Mouse (Mus musculus): ENCODE measurements at regions not wholly inside any gene's neighbourhood (a gene's known extent, or its start where the extent isn't known, plus 50 kb on each side); places are given as distances from the start of the nearest gene placed in this dataset.

- no peak overlapping the region for H3K4me3 ChIP-seq (ENCODE audit: low read depth, low read length)
- H3K4me2 ChIP-seq (ENCODE audit: low read depth) = no peak overlapping the region
- DNase-seq (ENCODE audit: low spot score) = peak; percentile 23
- no peaks in the 10 kb centered on the region for H3K36me3 ChIP-seq (ENCODE audit: control insufficient read depth, insufficient read depth, low read length)
- H3K27ac ChIP-seq (ENCODE audit: low read depth, low read length) = no peak overlapping the region
- no peaks in the 10 kb centered on the region for H3K9me3 ChIP-seq (ENCODE audit: control insufficient read depth, low read length)
- 62% methylated on average over 12 of the region's 12 CpGs for WGBS
- H3K9ac ChIP-seq (ENCODE audit: low read length) = no peak overlapping the region
- no peaks in the 10 kb centered on the region for H3K27me3 ChIP-seq (ENCODE audit: control insufficient read depth, insufficient read depth, low read length)
- no peaks in the 10 kb centered on the region; the same call in 1 of the 2 replicates for H3K4me1 ChIP-seq (ENCODE audit: control insufficient read depth, insufficient read depth, low read length)
- no peak for ATAC-seq (ENCODE audit: insufficient read depth, low FRiP score, low TSS enrichment)
Observed at GRCm38 (mm10) chr7:137714318-137714962, 277.0 kb downstream of the Glrx3 start.

- H3K9me3 ChIP-seq (ENCODE audit: control insufficient read depth, low read length) = no peaks in the 10 kb centered on the region
- ATAC-seq (ENCODE audit: insufficient read depth, low FRiP score, low TSS enrichment) (no peak), DNase-seq (ENCODE audit: low spot score) (no peak)
- H3K4me3 ChIP-seq (ENCODE audit: low read depth, low read length) = no peak overlapping the region
- WGBS = 69% methylated on average over 6 of the region's 6 CpGs
- no peak overlapping the region for H3K27ac ChIP-seq (ENCODE audit: low read depth, low read length)
- H3K4me2 ChIP-seq (ENCODE audit: low read depth) = no peak overlapping the region
- H3K9ac ChIP-seq (ENCODE audit: low read length) = no peak overlapping the region
- H3K27me3 ChIP-seq (ENCODE audit: control insufficient read depth, insufficient read depth, low read length) = no peaks in the 10 kb centered on the region
- H3K4me1 ChIP-seq (ENCODE audit: control insufficient read depth, insufficient read depth, low read length) = no peaks in the 10 kb centered on the region; the same call in 1 of the 2 replicates
- no peaks in the 10 kb centered on the region for H3K36me3 ChIP-seq (ENCODE audit: control insufficient read depth, insufficient read depth, low read length)
Observed at GRCm38 (mm10) chr7:137715126-137715900, 277.9 kb downstream of the Glrx3 start.

- ATAC-seq (ENCODE audit: insufficient read depth, low FRiP score, low TSS enrichment) (no peak), DNase-seq (ENCODE audit: low spot score) (no peak)
- no peaks in the 10 kb centered on the region for H3K27me3 ChIP-seq (ENCODE audit: control insufficient read depth, insufficient read depth, low read length)
- no peaks in the 10 kb centered on the region for H3K4me1 ChIP-seq (ENCODE audit: control insufficient read depth, insufficient read depth, low read length)
- no peak overlapping the region for H3K4me2 ChIP-seq (ENCODE audit: low read depth)
- WGBS = 81% methylated on average over 7 of the region's 7 CpGs
- H3K4me3 ChIP-seq (ENCODE audit: low read depth, low read length) = no peak overlapping the region
- H3K9me3 ChIP-seq (ENCODE audit: control insufficient read depth, low read length) = no peaks in the 10 kb centered on the region
- no peaks in the 10 kb centered on the region for H3K36me3 ChIP-seq (ENCODE audit: control insufficient read depth, insufficient read depth, low read length)
- no peak overlapping the region for H3K27ac ChIP-seq (ENCODE audit: low read depth, low read length)
- no peak overlapping the region for H3K9ac ChIP-seq (ENCODE audit: low read length)
Observed at GRCm38 (mm10) chr7:137723361-137724040, 286.1 kb downstream of the Glrx3 start.

GRCm38 (mm10) chr7:137726031-137726430 lies 288.6 kb downstream of the Glrx3 start:
- H3K4me3 ChIP-seq (ENCODE audit: low read depth, low read length) = no peak overlapping the region
- no peaks in the 10 kb centered on the region for H3K9me3 ChIP-seq (ENCODE audit: control insufficient read depth, low read length)
- H3K27ac ChIP-seq (ENCODE audit: low read depth, low read length) = no peak overlapping the region
- H3K4me1 ChIP-seq (ENCODE audit: control insufficient read depth, insufficient read depth, low read length) = no peaks in the 10 kb centered on the region
- WGBS = 57% methylated on average over 7 of the region's 7 CpGs
- ATAC-seq (ENCODE audit: insufficient read depth, low FRiP score, low TSS enrichment) = no peak
- no peak overlapping the region for H3K4me2 ChIP-seq (ENCODE audit: low read depth)
- no peak overlapping the region for H3K9ac ChIP-seq (ENCODE audit: low read length)
- peak; percentile 51 for DNase-seq (ENCODE audit: low spot score)
- H3K27me3 ChIP-seq (ENCODE audit: control insufficient read depth, insufficient read depth, low read length) = no peaks in the 10 kb centered on the region
- no peaks in the 10 kb centered on the region for H3K36me3 ChIP-seq (ENCODE audit: control insufficient read depth, insufficient read depth, low read length)

GRCm38 (mm10) chr7:137735873-137736527 lies 298.6 kb downstream of the Glrx3 start:
- H3K9ac ChIP-seq (ENCODE audit: low read length) = no peak overlapping the region
- H3K27ac ChIP-seq (ENCODE audit: low read depth, low read length) = no peak overlapping the region
- ATAC-seq (ENCODE audit: insufficient read depth, low FRiP score, low TSS enrichment) (no peak), DNase-seq (ENCODE audit: low spot score) (no peak)
- H3K4me1 ChIP-seq (ENCODE audit: control insufficient read depth, insufficient read depth, low read length) = no peaks in the 10 kb centered on the region
- no peaks in the 10 kb centered on the region for H3K36me3 ChIP-seq (ENCODE audit: control insufficient read depth, insufficient read depth, low read length)
- no peaks in the 10 kb centered on the region for H3K27me3 ChIP-seq (ENCODE audit: control insufficient read depth, insufficient read depth, low read length)
- H3K4me2 ChIP-seq (ENCODE audit: low read depth) = no peak overlapping the region
- 93% methylated on average over 5 of the region's 5 CpGs for WGBS
- no peak overlapping the region for H3K4me3 ChIP-seq (ENCODE audit: low read depth, low read length)
- H3K9me3 ChIP-seq (ENCODE audit: control insufficient read depth, low read length) = no peaks in the 10 kb centered on the region

GRCm38 (mm10) chr7:137741702-137742101 lies 304.3 kb downstream of the Glrx3 start:
- WGBS = 75% methylated on average over 3 of the region's 3 CpGs
- no peak for ATAC-seq (ENCODE audit: insufficient read depth, low FRiP score, low TSS enrichment)
- no peaks in the 10 kb centered on the region for H3K36me3 ChIP-seq (ENCODE audit: control insufficient read depth, insufficient read depth, low read length)

GRCm38 (mm10) chr7:137742297-137742751 lies 304.9 kb downstream of the Glrx3 start:
- Histone ChIP-seq H3K27ac (ENCODE audit: low read depth, low read length) (no peak overlapping the region), H3K4me3 (ENCODE audit: low read depth, low read length) (no peak overlapping the region), H3K9ac (ENCODE audit: low read length) (no peak overlapping the region), H3K27me3 (ENCODE audit: control insufficient read depth, insufficient read depth, low read length) (no peaks in the 10 kb centered on the region), H3K4me1 (ENCODE audit: control insufficient read depth, insufficient read depth, low read length) (no peaks in the 10 kb centered on the region), H3K36me3 (ENCODE audit: control insufficient read depth, insufficient read depth, low read length) (no peaks in the 10 kb centered on the region), H3K4me2 (ENCODE audit: low read depth) (no peak overlapping the region), H3K9me3 (ENCODE audit: control insufficient read depth, low read length) (no peaks in the 10 kb centered on the region)
- no peak for DNase-seq (ENCODE audit: low spot score)
- WGBS = 48% methylated on average over 7 of the region's 7 CpGs
- no peak for ATAC-seq (ENCODE audit: insufficient read depth, low FRiP score, low TSS enrichment)

More at GRCm38 (mm10) chr7:137741702-137742101, 304.3 kb downstream of the Glrx3 start:
- no peak overlapping the region for H3K9ac ChIP-seq (ENCODE audit: low read length)
- DNase-seq (ENCODE audit: low spot score) = no peak
- no peaks in the 10 kb centered on the region for H3K9me3 ChIP-seq (ENCODE audit: control insufficient read depth, low read length)
- H3K27me3 ChIP-seq (ENCODE audit: control insufficient read depth, insufficient read depth, low read length) = no peaks in the 10 kb centered on the region
- H3K27ac ChIP-seq (ENCODE audit: low read depth, low read length) = no peak overlapping the region
- H3K4me2 ChIP-seq (ENCODE audit: low read depth) = no peak overlapping the region
- H3K4me1 ChIP-seq (ENCODE audit: control insufficient read depth, insufficient read depth, low read length) = no peaks in the 10 kb centered on the region
- no peak overlapping the region for H3K4me3 ChIP-seq (ENCODE audit: low read depth, low read length)

- no peaks in the 10 kb centered on the region for H3K36me3 ChIP-seq (ENCODE audit: control insufficient read depth, insufficient read depth, low read length)
- no peak for DNase-seq (ENCODE audit: low spot score)
- no peak overlapping the region for H3K4me3 ChIP-seq (ENCODE audit: low read depth, low read length)
- H3K4me1 ChIP-seq (ENCODE audit: control insufficient read depth, insufficient read depth, low read length) = no peaks in the 10 kb centered on the region
- H3K9me3 ChIP-seq (ENCODE audit: control insufficient read depth, low read length) = no peaks in the 10 kb centered on the region
- H3K9ac ChIP-seq (ENCODE audit: low read length) = no peak overlapping the region
- H3K4me2 ChIP-seq (ENCODE audit: low read depth) = no peak overlapping the region
- WGBS = 69% methylated on average over 1 of the region's 1 CpGs
- no peaks in the 10 kb centered on the region for H3K27me3 ChIP-seq (ENCODE audit: control insufficient read depth, insufficient read depth, low read length)
- no peak overlapping the region for H3K27ac ChIP-seq (ENCODE audit: low read depth, low read length)
- no peak for ATAC-seq (ENCODE audit: insufficient read depth, low FRiP score, low TSS enrichment)
Observed at GRCm38 (mm10) chr7:137745575-137745974, 308.2 kb downstream of the Glrx3 start.
